Mouse (Mus musculus): ENCODE data around the gene Peli2. TPM values are rescaled to one million over a fixed set of nuclear protein-coding genes. Genes with fewer than 3 reads are reported as not detected.

Gene Peli2
- total RNA-seq, 1 experiment from 2014 or later, result 25.8 TPM

DNA sequence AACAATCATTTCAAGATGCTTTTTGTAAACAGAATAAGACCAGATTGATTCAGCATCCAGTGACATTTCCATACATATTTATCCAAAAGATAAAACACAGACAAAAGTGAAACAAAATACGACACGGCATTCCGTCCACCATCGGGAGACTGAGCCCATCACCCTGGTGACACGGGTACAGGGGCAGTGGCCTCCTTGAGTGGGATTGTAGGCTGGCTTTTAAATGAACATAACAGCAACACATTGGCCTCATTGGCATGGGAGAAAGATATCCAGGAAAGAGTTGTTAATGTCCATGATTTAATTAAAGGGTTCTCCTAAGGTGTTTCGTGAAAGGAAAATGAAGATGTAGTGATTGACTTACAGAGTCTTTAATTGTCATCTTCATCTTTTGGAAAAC is 5.3 kb downstream of the Peli2 start:
- DNase-seq, result no peak

DNA sequence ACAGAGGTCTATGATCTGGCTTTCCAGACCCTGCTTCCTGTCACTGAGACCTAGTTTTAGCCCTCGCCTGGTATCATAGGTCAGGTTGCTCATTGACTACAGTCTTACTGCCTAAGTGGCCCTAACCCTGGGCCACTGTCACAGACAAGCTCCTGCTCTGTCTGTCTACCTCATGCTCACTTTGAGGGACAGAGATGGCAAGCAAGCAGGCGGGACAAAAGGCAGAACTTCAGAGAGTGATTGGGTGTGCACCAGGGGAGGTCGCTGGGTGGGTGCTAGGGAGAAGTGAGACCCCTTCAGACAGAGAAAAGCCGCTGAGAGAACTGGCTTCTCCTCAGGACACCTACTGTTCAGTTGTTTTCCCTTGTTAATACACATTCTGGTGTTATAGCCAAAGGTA is 6.3 kb downstream of the Peli2 start:
- no peak for DNase-seq

DNA sequence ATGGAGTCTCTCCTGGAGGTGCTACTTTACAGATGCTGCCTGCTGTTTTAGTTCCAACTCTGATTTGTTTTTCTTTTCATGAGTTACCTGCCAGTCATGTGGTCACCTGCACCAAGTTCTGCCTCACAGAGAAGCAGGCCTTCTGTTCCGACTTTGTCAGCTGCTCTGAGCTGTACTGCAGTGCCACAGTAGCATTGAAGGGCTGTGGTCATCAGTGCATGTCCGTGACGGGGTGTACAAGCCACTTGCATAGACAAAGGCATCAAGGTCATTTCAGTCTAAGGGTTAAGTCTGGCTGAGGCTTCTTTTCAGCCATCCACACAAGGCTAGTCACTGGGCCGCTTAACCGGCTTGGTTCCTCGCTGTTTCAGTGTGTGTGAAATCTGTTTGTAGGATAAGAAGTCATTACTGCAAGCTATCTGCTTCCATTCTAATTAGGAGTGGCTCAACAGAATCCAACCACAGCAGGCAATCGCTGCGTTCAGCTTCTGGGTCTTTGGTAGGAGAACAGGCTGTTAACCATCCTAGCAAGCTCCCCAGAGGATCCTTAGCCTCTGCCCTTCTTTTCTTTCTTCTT is 7.1 kb downstream of the Peli2 start:
- DNase-seq, result no peak

DNA sequence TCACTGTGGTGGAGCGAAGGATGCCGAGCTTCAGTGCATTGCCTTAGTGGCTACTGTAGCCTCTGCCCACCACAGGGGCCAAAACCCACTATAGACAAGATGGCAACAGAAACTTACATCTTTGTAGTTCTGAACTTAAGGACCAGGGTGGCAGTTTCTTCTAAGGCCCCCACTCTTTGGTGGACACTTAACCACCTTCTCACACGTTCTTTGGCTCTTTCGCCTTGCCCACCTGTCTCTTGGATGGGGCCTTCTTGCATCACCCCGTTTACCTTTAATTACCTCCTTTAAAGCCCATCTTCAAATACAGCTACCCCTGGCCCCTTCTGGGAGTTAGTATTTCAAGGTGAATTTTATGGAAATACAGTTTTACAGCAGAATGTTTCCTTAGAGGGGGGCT is 8.1 kb downstream of the Peli2 start:
- no peak for DNase-seq

DNA sequence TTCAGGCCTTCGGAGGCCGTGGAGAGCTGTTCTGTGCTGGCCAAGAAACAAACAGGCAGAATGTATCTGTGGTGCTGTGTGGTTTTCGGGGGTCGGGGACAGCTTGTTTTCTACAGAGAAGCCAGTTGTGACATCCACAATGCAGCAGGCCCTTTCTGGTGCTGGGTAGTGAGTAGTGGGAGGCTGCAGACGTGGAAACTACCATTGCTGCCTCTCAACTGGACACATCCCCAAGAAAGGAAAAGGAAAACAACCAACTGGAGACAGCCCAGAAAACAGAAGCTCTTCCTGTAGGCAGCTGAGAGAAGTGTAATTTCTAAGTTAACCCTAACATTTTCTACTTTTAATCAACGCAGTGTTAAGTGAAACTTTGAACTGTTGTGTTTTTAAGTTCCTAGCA is 9.4 kb downstream of the Peli2 start:
- DNase-seq, result no peak

DNA sequence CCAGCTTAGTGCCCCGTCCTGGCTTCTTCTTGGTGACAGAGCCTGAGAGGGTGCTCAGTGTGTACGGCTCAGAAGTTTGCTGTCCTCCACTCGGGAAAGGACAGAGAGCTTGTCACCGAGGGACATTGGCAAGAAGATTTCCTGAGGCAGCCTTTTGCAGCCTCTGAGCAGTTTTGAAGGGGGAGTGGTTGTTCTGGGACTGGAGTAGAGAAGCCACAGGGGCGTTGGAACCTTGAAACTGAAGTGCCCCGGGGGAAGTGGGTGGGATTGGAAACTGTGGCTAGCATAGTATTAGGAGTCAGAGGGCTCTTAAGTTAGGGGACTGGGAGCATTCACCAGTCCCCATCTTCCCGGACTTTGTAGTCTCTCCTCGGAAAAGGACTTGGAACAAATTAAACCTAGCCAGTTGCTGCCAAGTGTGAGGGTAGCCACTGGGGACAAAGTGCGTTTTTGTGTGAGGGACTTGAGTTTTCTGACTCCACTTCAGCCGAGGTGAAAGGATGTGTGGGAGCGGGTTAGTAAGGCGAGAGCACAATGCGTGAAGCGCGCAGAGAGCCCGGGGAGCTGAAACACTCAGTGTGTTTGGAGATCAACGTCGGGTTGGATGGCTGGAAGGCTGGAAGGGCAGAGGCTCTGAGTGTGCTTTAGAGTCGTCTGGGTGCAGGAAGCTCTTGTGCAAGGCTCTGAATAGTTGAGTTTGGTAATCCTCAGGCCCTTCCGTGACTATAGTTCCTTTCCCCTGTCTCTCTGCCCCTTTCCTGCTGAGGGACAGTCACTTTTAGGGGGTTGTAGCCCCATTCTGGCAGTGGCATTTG is 10.3 kb downstream of the Peli2 start:
- DNase-seq, result peak; percentile 53

DNA sequence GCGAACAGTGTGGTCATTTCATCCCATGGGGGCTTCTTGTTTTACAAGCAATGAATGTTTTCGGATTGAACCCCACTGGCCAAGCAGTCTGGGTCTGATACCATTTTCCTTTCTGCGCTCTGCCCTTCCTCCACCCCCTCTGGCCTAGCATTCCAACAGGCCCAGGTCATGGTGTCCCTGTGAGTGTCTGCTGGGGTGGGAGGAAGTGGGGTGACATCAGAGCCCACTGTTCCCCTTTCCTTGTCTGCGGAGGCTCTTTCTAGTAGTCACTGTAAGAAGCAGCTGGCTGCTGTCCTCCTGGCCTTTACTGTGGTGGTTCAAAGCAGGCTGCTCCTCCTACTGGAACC is 10.9 kb downstream of the Peli2 start:
- peak; percentile 78 for DNase-seq

DNA sequence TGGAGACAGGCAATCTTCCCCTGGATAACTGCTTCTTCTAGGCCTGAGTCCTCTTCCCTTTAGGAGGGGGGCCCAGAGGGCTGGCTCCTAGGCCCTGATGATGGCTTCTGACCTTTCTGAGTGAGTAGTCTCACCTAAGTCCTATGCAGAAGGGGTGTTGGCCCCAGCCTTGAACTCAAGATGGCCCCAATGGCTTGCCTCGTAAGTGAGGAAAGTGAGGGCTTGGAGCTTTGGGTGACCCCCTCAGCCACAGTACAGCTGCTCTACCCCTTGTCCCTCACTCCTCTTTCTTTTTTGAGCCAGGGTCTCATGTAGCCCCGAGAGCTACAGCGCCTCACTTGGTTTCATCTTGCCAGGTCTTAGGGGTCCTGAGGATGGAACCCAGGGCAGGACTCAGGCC is 11.6 kb downstream of the Peli2 start:
- no peak for DNase-seq

DNA sequence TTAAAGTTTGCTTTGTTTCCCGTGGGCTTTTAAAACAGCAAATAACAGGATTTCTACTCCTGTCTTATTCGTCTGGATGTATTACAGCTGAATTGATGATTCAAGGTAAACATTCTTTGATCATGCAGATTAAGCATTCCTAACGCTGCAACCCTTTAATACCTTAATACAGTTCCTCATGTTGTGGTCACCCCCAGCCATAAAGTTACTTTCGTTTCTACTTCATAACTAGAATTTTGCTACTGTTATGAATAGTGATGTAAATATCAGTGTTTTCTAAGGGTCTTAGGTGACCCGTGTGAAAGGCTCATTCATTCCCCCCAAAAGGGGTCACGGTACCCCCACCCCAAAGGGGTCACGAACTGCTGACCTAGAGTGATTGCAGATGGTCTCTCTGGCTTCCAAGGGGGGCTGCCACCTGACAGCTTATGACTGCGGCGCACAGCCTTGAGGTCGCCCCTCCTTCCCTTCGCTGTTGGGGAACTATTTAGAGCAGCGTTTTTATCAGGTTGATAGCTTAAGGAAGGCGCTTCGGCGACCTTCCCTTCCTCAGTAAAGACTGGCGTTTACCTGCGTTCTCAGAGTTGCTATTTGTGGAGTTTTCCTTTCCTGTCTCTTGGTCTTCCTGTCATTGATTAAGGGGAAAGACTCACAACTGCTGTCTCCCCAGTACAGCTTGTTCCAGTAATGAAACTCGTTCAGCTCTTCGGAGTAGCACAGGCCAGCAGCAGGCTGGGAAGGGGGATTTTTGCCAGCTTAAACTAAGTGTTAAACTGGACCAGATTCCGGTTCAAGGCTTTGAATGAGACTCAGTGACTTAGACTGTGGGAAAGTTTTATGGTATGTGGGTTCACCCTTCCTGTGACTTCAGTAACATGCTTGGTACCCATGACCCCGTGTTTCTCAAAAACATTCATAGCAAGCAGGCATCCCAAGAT is 12.5 kb downstream of the Peli2 start:
- DNase-seq, result no peak

DNA sequence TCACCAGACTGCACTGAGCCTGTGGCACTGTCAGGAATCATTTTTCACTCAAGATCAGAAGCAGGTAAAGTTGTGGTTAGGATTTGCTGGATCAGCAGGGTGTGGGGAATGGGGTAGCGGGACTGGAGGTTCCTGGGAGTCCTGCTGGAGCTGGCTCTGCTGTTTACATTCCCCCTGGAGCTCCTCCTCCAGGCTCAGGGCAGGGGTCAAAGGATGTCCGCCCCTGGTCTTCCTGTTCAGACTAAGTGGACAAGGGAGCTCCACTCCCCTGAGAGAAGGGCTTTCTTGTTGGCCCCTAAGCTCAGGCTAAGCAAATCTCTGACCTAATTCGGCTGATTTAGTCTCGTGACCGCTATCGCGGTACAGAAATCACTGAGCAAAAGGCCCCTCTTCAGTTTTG is 13.7 kb downstream of the Peli2 start:
- peak; percentile 46 for DNase-seq

DNA sequence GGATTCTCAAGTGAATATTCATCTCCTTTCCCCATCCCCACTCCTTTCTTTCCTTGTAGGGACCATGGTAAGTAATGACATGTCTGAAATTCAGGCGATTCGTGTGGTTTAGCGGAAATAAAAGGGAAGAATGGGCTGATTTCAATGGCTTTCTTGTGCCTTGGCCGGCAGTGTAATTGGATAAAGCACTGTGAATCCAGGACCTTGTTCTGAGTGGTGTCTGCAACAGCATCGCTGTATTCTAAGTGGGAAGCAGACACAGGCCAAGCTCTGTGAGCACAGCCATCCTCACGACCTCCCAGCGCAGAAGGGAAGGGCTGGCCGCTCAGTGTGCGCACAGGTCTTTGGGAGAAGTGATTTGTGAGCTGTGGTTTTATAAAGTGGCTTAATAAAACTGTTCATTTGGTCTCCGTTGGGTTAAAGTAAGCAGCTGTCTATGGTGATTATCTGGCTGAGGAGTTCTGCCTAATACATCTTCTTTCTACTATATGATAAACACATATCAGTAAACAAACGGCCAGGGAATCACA is 15.3 kb downstream of the Peli2 start:
- DNase-seq, result no peak

DNA sequence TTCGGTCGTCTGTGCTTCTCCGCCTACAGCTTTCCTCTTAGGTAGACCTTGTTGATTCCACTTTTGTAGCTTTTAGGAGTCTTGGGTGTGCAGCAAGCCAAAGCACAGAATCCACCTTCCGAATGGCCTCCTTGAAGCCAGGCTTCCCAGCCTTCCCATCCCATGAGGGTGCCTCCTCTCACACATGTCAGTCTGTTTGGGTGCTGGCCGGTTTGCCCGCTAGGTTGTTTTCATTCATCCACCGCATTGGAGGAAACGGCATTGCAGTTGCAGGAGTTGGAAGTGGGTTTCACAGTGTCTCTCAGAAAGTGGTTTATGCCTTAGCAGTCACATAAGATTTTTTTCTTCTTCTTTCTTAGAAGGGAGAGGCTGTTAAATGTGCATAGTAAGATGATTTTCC is 17.1 kb downstream of the Peli2 start:
- no peak for DNase-seq

DNA sequence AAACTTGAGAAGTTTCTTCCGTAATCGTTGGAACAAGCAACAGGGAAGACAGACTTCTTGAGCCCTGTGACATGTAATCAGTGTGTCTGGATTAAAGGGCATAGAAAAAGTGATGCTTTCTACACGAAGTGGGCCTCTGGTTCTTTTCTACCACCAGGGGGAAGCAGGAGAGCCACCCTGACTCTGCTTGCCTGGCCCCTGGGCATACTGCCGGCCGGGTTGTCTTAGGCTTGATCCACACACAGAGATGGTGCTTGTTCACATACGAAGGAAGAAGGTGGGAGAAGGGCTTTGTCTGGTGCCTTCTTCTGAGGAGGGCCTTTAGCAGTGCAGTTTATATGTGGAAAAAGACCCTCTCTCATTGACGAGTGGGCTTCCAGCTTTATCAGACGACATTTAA is 17.5 kb downstream of the Peli2 start:
- peak; percentile 53 for DNase-seq

DNA sequence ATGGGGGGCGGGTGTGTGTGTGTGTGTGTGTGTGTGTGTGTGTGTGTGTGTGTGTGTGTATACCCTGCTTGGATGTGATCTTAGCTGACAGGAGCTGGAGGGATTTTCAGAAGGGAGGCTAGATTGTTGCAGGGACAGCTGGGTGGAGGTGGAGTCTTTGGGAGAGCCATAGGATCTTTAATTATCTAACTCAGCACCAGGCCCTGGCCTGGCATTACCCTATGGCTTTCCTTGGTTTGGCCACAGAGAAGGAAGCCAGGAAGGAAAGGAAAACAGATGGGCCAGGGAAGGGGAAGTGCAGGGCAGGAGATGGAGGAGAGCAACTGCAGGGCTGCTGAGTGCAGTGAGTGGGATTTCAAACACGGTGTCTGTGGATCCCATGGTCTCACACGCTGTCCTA is 18.8 kb downstream of the Peli2 start:
- DNase-seq, result no peak

DNA sequence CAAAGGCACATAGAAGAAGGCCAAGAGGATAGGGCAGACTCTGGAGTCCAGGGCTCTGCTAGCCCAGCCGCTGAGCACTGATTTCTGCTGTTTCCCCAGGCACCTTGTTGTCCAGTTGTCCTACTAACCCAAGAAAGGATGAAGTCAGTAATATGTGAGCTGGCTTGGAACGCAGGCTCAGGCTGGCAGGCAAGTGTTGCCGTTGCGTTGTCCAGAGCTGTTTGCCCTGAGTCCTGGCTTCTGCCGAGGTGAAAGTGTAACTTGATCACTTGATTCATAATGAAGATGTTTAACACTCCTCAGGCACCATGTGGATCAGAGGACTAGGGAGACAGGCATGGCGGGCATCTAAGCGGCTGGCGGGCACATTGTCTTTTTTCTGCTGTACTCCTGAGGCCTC is 21.1 kb downstream of the Peli2 start:
- DNase-seq, result no peak

DNA sequence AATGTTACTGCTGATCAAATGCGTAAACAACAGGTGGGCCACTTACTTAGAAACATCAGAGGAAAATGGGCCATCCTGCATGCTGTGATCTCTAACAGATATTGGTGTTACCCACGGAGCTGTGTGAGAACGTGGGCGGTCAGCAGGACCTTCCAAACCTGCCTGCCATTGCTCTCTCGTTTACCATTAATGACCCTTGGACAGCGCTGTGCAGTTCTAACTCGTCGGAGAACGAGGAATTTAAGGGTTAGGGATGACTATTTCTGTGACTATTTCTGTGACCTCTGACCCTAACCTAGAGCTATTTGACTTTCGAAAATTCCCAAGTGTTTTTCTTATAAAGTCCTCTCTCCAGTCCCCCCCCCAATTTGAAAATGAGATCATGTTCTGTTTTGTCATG is 22.1 kb downstream of the Peli2 start:
- DNase-seq, result no peak

DNA sequence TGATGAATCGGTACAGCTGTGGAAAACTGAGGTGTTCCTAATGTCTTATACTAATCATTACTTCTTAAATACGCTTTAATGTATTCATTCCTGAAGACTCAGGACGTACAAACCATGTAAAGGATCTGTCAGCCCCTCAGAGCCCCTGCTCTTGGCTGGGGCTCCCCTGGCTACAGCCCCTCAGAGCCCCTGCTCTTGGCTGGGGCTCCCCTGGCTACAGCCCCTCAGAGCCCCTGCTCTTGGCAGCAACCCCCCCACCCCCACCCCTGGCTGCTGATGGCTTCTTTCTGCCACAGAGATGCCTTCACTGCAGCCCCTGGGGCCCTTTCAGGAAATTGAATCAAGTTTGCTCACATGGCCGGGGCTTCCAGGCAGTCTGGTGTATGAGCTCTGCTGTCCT is 22.5 kb downstream of the Peli2 start:
- no peak for DNase-seq

DNA sequence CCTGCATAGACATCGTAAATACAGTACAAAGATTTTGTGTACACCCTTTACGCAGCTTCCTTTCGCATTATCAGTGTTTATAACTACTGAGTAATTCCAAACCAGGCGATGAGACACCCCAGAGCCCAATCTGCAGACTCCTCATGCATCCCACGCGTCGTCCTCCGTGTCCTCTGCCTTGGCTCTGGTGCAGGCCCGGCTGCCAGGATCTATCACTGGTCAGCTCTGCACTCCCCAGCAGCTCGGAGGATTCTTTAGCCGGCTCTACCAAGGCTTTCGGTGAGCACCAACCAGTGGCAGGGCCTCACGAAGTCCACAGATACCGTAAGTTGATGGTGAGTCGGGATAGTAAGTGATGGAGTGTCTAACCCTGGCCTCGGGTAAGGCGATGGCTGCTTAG is 23.7 kb downstream of the Peli2 start:
- no peak for DNase-seq

DNA sequence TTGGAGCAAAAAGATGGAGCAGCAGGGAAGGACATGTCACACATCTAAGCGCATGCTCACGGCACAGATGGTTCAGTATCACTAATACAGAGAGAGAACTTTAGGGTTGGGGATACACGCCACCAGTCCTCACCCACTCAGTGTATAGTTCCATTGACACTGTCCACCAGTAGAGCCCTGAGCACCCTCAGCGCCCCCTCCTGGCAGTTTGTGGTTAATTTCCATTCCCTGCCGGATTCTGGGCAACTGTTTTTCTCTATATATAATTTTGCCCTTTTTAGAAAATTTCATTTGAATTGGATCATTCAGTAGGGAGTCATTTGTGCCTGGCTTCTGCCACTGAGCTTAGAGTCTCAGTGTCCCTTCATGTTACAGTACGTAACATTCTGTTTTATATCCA is 27.1 kb downstream of the Peli2 start:
- DNase-seq, result peak; percentile 74

DNA sequence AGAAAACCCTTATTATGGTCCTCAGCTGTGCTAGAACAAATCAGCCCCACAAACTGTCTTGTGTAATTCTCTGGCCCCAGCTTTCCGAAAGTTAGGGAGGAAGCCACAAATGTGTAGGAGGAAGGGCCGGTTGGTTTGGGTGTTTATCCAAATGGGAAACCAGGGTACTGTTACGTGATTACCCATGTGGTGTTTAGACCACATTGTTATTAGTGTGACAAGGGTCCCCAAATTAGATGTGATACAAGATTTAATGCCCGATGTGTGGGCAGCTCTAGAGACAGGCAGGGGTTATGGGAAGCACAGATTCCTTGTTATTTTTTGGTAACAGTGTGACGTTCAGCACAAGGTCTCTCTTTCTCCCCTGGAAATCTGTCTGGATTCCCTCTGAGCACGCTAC is 28.0 kb downstream of the Peli2 start:
- DNase-seq, result no peak

DNA sequence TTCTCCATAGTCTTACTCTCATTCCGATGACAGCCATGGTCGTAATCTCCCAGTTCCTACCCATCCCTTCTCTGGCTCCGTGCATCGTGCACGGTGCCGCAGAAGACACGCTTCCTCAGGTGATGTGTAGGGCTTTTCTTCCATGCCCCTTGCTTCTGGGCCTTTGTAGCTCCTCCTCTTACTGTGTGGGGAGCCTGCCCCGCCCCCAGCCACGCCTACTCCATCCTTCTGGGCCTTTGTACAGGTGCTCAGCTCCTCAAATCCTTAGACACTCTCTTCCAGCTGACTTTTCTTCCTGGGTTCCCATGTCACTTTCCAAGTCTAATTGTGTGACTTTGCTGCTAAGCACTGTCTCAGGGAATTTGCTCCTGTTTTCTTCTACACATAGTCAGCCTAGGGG is 28.7 kb downstream of the Peli2 start:
- no peak for DNase-seq

DNA sequence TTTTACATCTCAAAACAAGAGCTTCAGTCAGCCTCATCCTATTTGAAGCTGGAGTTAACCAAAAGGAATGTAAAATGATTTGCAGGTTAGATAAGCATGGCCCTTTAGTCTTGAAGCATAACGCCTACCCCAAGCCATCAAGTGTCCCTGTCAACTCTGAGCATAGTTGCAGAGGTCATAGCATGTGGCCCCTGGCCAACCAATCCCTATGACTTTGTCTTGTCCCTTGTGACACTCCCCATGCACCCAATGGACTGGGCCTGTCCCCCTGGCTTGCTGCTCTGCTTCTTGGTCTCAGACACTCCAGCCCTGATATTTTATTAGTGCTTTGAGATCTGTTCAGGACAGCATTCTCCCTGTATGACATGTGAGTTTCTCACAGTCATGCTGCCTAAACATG is 30.3 kb downstream of the Peli2 start:
- DNase-seq, result no peak

DNA sequence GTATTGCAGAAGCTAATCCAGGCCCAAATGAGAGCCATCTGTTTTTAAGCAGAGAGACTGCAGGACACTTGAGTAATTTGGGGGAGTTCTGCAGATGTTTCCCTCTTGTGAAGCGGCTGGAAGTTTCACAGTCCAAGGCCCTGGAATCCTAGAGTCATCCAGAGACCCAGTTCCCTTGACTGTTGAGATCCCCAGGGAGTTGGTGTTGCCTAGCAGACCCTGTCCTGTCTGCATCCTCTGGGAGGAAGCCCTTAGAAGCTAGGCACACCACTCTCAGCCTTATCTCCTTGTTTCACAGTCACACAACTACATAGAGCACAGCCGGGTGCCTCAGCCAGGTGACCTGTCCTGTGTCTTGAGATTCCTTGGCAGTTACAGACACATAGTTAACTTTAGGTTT is 30.9 kb downstream of the Peli2 start:
- no peak for DNase-seq
